10 mouse cellular contexts compared by ENCODE assay signal in the genomic region with DNA sequence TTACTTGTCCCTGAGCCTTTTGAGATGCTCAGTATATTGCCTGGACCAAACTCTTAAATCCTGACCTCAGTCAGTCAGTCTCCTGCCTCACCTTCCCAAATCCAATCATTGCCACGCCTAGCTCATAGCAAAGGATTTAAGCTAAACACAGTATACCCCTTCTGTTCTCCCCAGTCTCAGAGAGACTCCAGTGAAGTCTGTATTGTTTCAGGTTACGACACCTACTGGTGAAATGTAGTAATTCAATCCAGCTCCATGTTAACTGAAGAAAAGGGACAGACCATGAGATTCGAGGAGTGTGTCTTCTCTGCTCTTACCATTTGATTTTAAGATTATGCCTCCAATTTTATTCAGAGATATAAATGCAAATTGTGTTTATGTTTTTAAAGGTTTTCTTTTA.
DNase-seq lines count a peak whose midpoint lies in the region; ATAC-seq and TF ChIP-seq lines count a peak whose summit lies in the region.
"Had no signal": no experiment of that assay in that cellular context is flagged by ENCODE, and none has a peak within 500 bp of the region (broad histone marks: within the 10 kb centered on the region; RNA-seq: fewer than 3 reads in every experiment).

No protein-coding gene starts in this region.

- 4% methylated on average over 3 of the region's 3 CpGs for WGBS in forebrain, postnatal 0 days
- 19% methylated on average over 3 of the region's 3 CpGs for WGBS in lung, embryonic 15.5 days

- no peak overlapping the region for H3K4me3 ChIP-seq in layer of hippocampus, adult 2 months
- no peak overlapping the region for H3K4me3 ChIP-seq in E14TG2a.4 (replicated peaks; ENCODE audit: low read length)
- H3K4me3 ChIP-seq in forebrain, postnatal 0 days (ENCODE audit: low read depth, low read length), result no peak overlapping the region
- no peak overlapping the region for H3K4me3 ChIP-seq in lung, embryonic 15.5 days
- H3K4me3 ChIP-seq: embryonic facial prominence, embryonic 13.5 days; liver, embryonic 13.5 days had no signal

- H3K4me1 ChIP-seq in E14TG2a.4 (replicated peaks; ENCODE audit: low read depth, low read length), result peaks cover 87% of the 10 kb centered on the region
- peaks cover 21% of the 10 kb centered on the region for H3K4me1 ChIP-seq in forebrain, postnatal 0 days (ENCODE audit: insufficient read depth)
- H3K4me1 ChIP-seq in lung, embryonic 15.5 days, result peaks cover 13% of the 10 kb centered on the region; the same call in 1 of the 2 replicates
- H3K4me1 ChIP-seq: liver, embryonic 13.5 days had no signal

- H3K27ac ChIP-seq in layer of hippocampus, adult 2 months, result peak overlapping the region; percentile 81
- H3K27ac ChIP-seq in forebrain, postnatal 0 days (ENCODE audit: low read depth, low read length), result no peak overlapping the region
- no peak overlapping the region for H3K27ac ChIP-seq in lung, embryonic 15.5 days
- H3K27ac ChIP-seq: embryonic facial prominence, embryonic 13.5 days; liver, embryonic 13.5 days had no signal

- H3K4me2 ChIP-seq in forebrain, postnatal 0 days (ENCODE audit: low read depth), result no peak overlapping the region
- no peak overlapping the region for H3K4me2 ChIP-seq in lung, embryonic 15.5 days
- H3K4me2 ChIP-seq: embryonic facial prominence, embryonic 13.5 days; liver, embryonic 13.5 days had no signal

- peaks cover 92% of the 10 kb centered on the region for H3K36me3 ChIP-seq in E14TG2a.4 (ENCODE audit: insufficient read depth, low read length)
- H3K36me3 ChIP-seq in forebrain, postnatal 0 days (ENCODE audit: insufficient read depth), result 0 out of 2 replicates have a peak, but pooled peaks cover 4% of the 10 kb centered on the region
- H3K36me3 ChIP-seq in lung, embryonic 15.5 days, result no peaks in the 10 kb centered on the region
- no peaks in the 10 kb centered on the region for H3K36me3 ChIP-seq in splenic B cell, adult 2 months (ENCODE audit: control insufficient read depth, insufficient read depth, low read length, poor library complexity, severe bottlenecking)
- H3K36me3 ChIP-seq: liver, embryonic 13.5 days had no signal

- peak; percentile 84 for ATAC-seq in forebrain, postnatal 0 days
- ATAC-seq in lung, embryonic 15.5 days (ENCODE audit: borderline replicate concordance, extremely low read depth, low FRiP score, low TSS enrichment), result peak; percentile 35; the same call in 1 of the 2 replicates

- no peaks in the 10 kb centered on the region for H3K27me3 ChIP-seq in E14TG2a.4 (ENCODE audit: insufficient read depth, low read length)
- H3K27me3 ChIP-seq in forebrain, postnatal 0 days (ENCODE audit: insufficient read depth, low read length), result no peaks in the 10 kb centered on the region
- H3K27me3 ChIP-seq in lung, embryonic 15.5 days, result no peaks in the 10 kb centered on the region
- H3K27me3 ChIP-seq in splenic B cell, adult 2 months (ENCODE audit: control insufficient read depth, insufficient read depth, low read length, poor library complexity, severe bottlenecking), result no peaks in the 10 kb centered on the region
- H3K27me3 ChIP-seq: embryonic facial prominence, embryonic 13.5 days; liver, embryonic 13.5 days had no signal

- H3K9me3 ChIP-seq in E14TG2a.4 (ENCODE audit: low read length), result no peaks in the 10 kb centered on the region
- no peaks in the 10 kb centered on the region for H3K9me3 ChIP-seq in forebrain, postnatal 0 days (ENCODE audit: low read length)
- no peaks in the 10 kb centered on the region for H3K9me3 ChIP-seq in lung, embryonic 15.5 days
- H3K9me3 ChIP-seq: embryonic facial prominence, embryonic 13.5 days; liver, embryonic 13.5 days had no signal

- H3K9ac ChIP-seq in forebrain, postnatal 0 days, result no peak overlapping the region
- H3K9ac ChIP-seq in lung, embryonic 15.5 days, result no peak overlapping the region
- H3K9ac ChIP-seq: embryonic facial prominence, embryonic 13.5 days; liver, embryonic 13.5 days had no signal

- peak; percentile 94 for TF ChIP-seq CTCF in layer of hippocampus, adult 2 months (conservative IDR thresholded peaks at IDR 0.05)
- peak; percentile 78 for TF ChIP-seq CTCF in E14TG2a.4 (conservative IDR thresholded peaks at IDR 0.05; ENCODE audit: low read length)
- TF ChIP-seq CTCF in forebrain, postnatal 0 days (IDR thresholded peaks at IDR 0.05; ENCODE audit: low read depth), result peak; percentile 86

- DNase-seq in layer of hippocampus, adult 2 months (ENCODE audit: low spot score in 2 of 2), result peak; percentile 63 to 69
- DNase-seq in layer of hippocampus, postnatal 36 days, result no peak
- peak; percentile 50 for DNase-seq in c-Kit-positive CD71-negative TER-119-negative erythroid progenitor cells, embryonic 14.5 days (ENCODE audit: low read depth)
- peak; percentile 84 for DNase-seq in forebrain, postnatal 0 days
- peak; percentile 72 for DNase-seq in splenic B cell, adult 2 months (ENCODE audit: low read depth, low spot score)
- no peak for DNase-seq in adrenal gland, postnatal 25 days
- DNase-seq: liver, embryonic 13.5 days had no signal

Comparison
In these comparisons a context has a peak if more than half of its experiments do, and no peak if none do; other contexts are left out.
1. DNase-seq: peak in layer of hippocampus, adult 2 months (2 of 2), c-Kit-positive CD71-negative TER-119-negative erythroid progenitor cells, embryonic 14.5 days (single experiment), forebrain, postnatal 0 days (single experiment) and splenic B cell, adult 2 months (single experiment); none in layer of hippocampus, postnatal 36 days (0 of 2) and adrenal gland, postnatal 25 days (single experiment).
2. Peak in every context shown above with its lines, with median percentiles within 50 percentile points of each other: CTCF ChIP-seq.